In genomic region chr1:72716926-72717325, GRCm38 (mm10) we compare ENCODE assay signal across 9 mouse cellular contexts. TPM values are rescaled to one million over a fixed set of nuclear protein-coding genes. Genes with fewer than 3 reads are reported as not detected.
A peak's percentile ranks its signal among the peaks of the same experiment; 100 is the strongest.
DNase-seq lines count a peak whose midpoint lies in the region; ATAC-seq and TF ChIP-seq lines count a peak whose summit lies in the region.
"Had no signal": no experiment of that assay in that cellular context is flagged by ENCODE, and none has a peak within 500 bp of the region (broad histone marks: within the 10 kb centered on the region; RNA-seq: fewer than 3 reads in every experiment).

No protein-coding gene starts in this region.

- no peak overlapping the region for H3K27ac ChIP-seq in liver, postnatal 0 days (ENCODE audit: low read depth)

- TF ChIP-seq CTCF in liver, postnatal 0 days (IDR thresholded peaks at IDR 0.05; ENCODE audit: low read depth), result peak; percentile 98

- H3K9me3 ChIP-seq in liver, postnatal 0 days (ENCODE audit: low read length), result no peaks in the 10 kb centered on the region

- peaks cover 30% of the 10 kb centered on the region for H3K36me3 ChIP-seq in liver, postnatal 0 days (replicated peaks; ENCODE audit: insufficient read depth, low read length)

- H3K9ac ChIP-seq in liver, postnatal 0 days (replicated peaks), result no peak overlapping the region

- H3K4me1 ChIP-seq in liver, postnatal 0 days (ENCODE audit: insufficient read depth), result peaks cover 14% of the 10 kb centered on the region

- no peak overlapping the region for H3K4me2 ChIP-seq in liver, postnatal 0 days (ENCODE audit: low read depth, low read length)

- DNase-seq in ZHBTc4 (ENCODE audit: low read depth, low spot score), result peak; percentile 89
- peak; percentile 72 to 79 for DNase-seq in cerebellum, postnatal 4 days (ENCODE audit: low spot score in 2 of 2)
- DNase-seq in gastrocnemius, adult 8-10 months (ENCODE audit: low spot score in 2 of 2), result peak; percentile 54 to 55
- DNase-seq in large intestine, adult 2 months (ENCODE audit: low read depth, low spot score), result peak; percentile 36
- peak; percentile 84 for DNase-seq in liver, postnatal 0 days
- DNase-seq in retina, postnatal 1 day, result peak; percentile 84
- DNase-seq in urinary bladder, postnatal 14 days (ENCODE audit: low spot score), result peak; percentile 85

- no peak for TF ChIP-seq EP300 in liver, postnatal 0 days (IDR thresholded peaks at IDR 0.05; ENCODE audit: low read depth)

- peak; percentile 68 for ATAC-seq in CD4-positive, CD25-positive, alpha-beta regulatory T cell, adult 4 months
- ATAC-seq in liver, postnatal 0 days, result no peak; the same call in 1 of the 2 replicates

- 2% methylated on average over 5 of the region's 5 CpGs for WGBS in large intestine, adult 2 months
- 10% methylated on average over 5 of the region's 5 CpGs for WGBS in liver, postnatal 0 days (ENCODE audit: insufficient replicate concordance)

- H3K4me3 ChIP-seq in liver, postnatal 0 days (ENCODE audit: low read depth, low read length), result no peak overlapping the region

- H3K27me3 ChIP-seq in liver, postnatal 0 days (ENCODE audit: insufficient read depth, low read length), result no peaks in the 10 kb centered on the region

RNA-seq across cellular contexts. Expression of gene Rpl37a, which starts 5.8 kb away (rescaled TPM):
- polyA plus RNA-seq in CD4-positive, CD25-positive, alpha-beta regulatory T cell, adult 4 months (2017; shearing (Covaris generic)), result 1,000 to 10,000 TPM; 2,103 to 2,879 TPM
- 100 to 1,000 TPM; 624 to 741 (median 668) TPM for total RNA-seq in gastrocnemius, adult 8-10 months (2022)
- 768 and 778 TPM in 2 replicates for polyA plus RNA-seq in large intestine, adult 2 months (2012; rRNA removed)
- polyA plus RNA-seq in liver, postnatal 0 days (2015; fragmentation: Nextera tagmentation; extraction: Ambion mirVana), result 1,210 and 1,257 TPM in 2 replicates

RNA-seq across cellular contexts. Expression of gene Ankar, which starts 16.5 kb away (rescaled TPM):
- polyA plus RNA-seq in CD4-positive, CD25-positive, alpha-beta regulatory T cell, adult 4 months (2017; shearing (Covaris generic)), result not detected
- total RNA-seq in gastrocnemius, adult 8-10 months (2022), result not detected
- not detected in 2 replicates for polyA plus RNA-seq in large intestine, adult 2 months (2012; rRNA removed)
- not detected in 2 replicates for polyA plus RNA-seq in liver, postnatal 0 days (2015; fragmentation: Nextera tagmentation; extraction: Ambion mirVana)
- polyA plus RNA-seq: heart, embryonic 16.5 days had no signal

Comparison
In these comparisons a context has a peak if more than half of its experiments do, and no peak if none do; other contexts are left out.
1. DNase-seq: peak in every context shown above with its lines; median percentile 89 in ZHBTc4; 85 in urinary bladder, postnatal 14 days; 84 in liver, postnatal 0 days; 84 in retina, postnatal 1 day; 76 in cerebellum, postnatal 4 days; 54 in gastrocnemius, adult 8-10 months; 36 in large intestine, adult 2 months.